Mouse (Mus musculus): Measurements from ENCODE around the gene Iba57. TPM values are rescaled to one million over a fixed set of nuclear protein-coding genes. Genes with fewer than 3 reads are reported as not detected.

The Iba57 gene
- total RNA-seq, 1 experiment from 2014 or later: 18.3 TPM

DNA sequence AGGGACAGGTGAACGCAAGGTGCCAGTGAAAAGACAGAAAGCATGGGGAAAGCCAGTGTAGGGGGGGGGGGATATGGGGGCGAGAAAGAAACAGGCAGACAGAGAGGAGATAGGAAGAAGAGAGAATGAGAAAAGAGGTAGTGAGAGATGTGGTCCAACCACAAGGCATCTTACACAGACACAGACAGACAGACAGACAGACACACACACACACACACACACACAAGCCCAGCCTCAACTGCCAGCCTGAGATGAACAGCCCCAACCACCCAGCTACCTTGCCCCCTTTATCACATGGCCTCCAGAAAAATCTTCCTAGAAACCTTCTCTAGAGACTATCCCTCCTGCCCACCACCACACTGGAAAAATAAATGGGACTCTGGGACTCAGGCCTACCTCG is 31.5 kb downstream of the Iba57 start:
- DNase-seq: no peak

GRCm38 (mm10) chr11:59131348-59131919 is 32.1 kb downstream of the Iba57 start:
- DNase-seq: no peak

GRCm38 (mm10) chr11:59130782-59131181 is 32.8 kb downstream of the Iba57 start:
- no peak for DNase-seq

DNA sequence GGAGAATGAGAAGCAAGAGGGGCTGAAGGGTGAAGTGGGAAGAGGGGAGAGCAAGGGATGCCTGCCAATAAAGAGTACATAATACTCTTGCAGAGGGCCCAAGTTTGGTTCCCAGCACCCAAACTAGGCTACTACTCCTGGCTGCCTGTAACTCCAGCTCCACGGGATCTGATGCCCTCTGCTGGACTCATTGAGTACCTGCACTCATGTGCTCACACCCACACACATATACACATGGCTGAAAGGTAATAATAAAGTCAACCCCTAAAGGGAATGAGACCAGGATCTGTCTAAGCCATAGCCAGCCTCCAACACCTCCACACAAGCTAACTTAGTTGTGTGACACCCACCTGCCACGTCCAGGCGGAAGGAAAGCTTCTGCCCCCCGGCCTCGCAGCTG is 57.6 kb downstream of the Iba57 start:
- DNase-seq: no peak

Other genes with a start within 250 kb of the Iba57 start
- gene Btnl10, start 245.8 kb downstream of the Iba57 start, total RNA-seq (2021): 0.26 and 3.4 TPM in 2 replicates
- gene Rnf187, start 224.8 kb downstream of the Iba57 start, total RNA-seq (2021): 147 and 153 TPM in 2 replicates
- 16.4 and 23.5 TPM in 2 replicates for gene Hist3h2ba, start 214.8 kb downstream of the Iba57 start, total RNA-seq (2021)
- 24.4 and 26.8 TPM in 2 replicates for gene Hist3h2a, start 209.1 kb downstream of the Iba57 start, total RNA-seq (2021)
- gene Trim17, start 209.1 kb downstream of the Iba57 start, total RNA-seq (2021): 0.11 TPM in 1 of 2 replicates, not detected in the other
- 25.5 and 29.9 TPM in 2 replicates for gene Trim11, start 185.6 kb downstream of the Iba57 start, total RNA-seq (2021)
- gene Obscn, start 27.3 kb downstream of the Iba57 start, total RNA-seq (2021): 0.98 and 1.1 TPM in 2 replicates
- 0.30 and 0.56 TPM in 2 replicates for gene Gjc2, start 19.5 kb upstream of the Iba57 start, total RNA-seq (2021)
- gene Guk1, start 28.5 kb upstream of the Iba57 start, total RNA-seq (2021): 69.1 and 71.8 TPM in 2 replicates
- 68.3 and 69.2 TPM in 2 replicates for gene Mrpl55, start 38.7 kb upstream of the Iba57 start, total RNA-seq (2021)
- gene 2310033P09Rik, start 44.6 kb upstream of the Iba57 start, total RNA-seq (2021): 27.1 and 29.1 TPM in 2 replicates
- gene Arf1, start 64.5 kb upstream of the Iba57 start, total RNA-seq (2021): 354 and 382 TPM in 2 replicates
- gene Wnt3a, start 127.0 kb upstream of the Iba57 start, total RNA-seq (2021): not detected in 2 replicates
- gene Wnt9a, start 143.2 kb upstream of the Iba57 start, total RNA-seq (2021): 0.98 and 1.1 TPM in 2 replicates
- not detected in 2 replicates for gene Prss38, start 211.9 kb upstream of the Iba57 start, total RNA-seq (2021)